Mouse (Mus musculus): Measurements from ENCODE around the gene 0610040J01Rik. TPM values are rescaled to one million over a fixed set of nuclear protein-coding genes. Genes with fewer than 3 reads are reported as not detected.

The 0610040J01Rik gene
- polyA plus RNA-seq, 1 experiment from 2014 or later = 5.7 TPM

DNA sequence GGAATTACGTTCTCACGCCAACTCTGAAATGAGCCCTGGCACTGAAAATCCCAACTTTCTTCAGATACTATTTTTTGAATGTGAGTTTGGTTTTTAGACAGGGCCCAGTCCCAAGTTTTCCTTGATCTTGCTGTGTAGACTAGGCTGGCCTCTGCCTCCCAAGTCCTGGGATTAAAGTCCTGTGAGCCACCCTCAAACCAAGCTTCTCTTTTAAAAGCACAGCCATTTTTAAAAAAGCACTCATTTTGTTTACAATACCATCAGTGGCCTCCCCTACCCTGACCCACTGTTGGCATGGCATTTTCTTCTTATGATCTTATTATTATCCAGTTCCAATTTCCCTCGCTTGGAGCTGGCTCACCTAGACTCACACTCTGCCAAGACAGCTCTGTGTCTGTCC is 22.3 kb downstream of the 0610040J01Rik start:
- Histone ChIP-seq H3K4me3 (no peak overlapping the region), H3K27me3 (no peaks in the 10 kb centered on the region), H3K36me3 (no peaks in the 10 kb centered on the region), H3K9ac (no peak overlapping the region), H3K27ac (no peak overlapping the region), H3K4me1 (no peaks in the 10 kb centered on the region), H3K4me2 (replicated peaks) (no peak overlapping the region), H3K9me3 (no peaks in the 10 kb centered on the region)
- no peak for ATAC-seq (ENCODE audit: insufficient number of reproducible peaks, insufficient read depth, low FRiP score, low TSS enrichment)
- WGBS = 85% methylated on average over 3 of the region's 3 CpGs

DNA sequence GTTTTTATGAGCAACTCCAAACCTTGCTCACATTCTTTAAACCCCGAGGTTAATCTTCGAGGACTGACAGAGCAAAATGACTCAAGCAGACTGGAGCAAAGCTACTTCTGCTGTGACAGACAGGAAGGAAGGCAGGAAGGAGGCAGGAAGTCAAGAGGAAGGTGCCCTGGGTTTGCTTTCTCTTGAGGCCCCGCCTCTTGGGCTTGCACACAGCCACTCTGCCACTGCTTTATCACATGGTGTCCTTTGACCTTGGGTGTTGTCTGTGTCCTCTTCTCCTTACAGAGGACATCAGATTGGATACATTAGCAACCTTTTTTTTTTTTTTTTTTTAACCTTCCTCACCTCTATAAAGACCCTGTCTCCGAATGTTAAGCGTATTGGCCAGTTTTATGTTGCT is 25.0 kb downstream of the 0610040J01Rik start:
- Histone ChIP-seq H3K4me3 (no peak overlapping the region), H3K9me3 (no peaks in the 10 kb centered on the region), H3K36me3 (no peaks in the 10 kb centered on the region), H3K4me1 (no peaks in the 10 kb centered on the region), H3K27ac (no peak overlapping the region), H3K9ac (no peak overlapping the region), H3K4me2 (replicated peaks) (no peak overlapping the region), H3K27me3 (no peaks in the 10 kb centered on the region)
- WGBS = 82% methylated on average over 5 of the region's 5 CpGs
- no peak for ATAC-seq (ENCODE audit: insufficient number of reproducible peaks, insufficient read depth, low FRiP score, low TSS enrichment)

DNA sequence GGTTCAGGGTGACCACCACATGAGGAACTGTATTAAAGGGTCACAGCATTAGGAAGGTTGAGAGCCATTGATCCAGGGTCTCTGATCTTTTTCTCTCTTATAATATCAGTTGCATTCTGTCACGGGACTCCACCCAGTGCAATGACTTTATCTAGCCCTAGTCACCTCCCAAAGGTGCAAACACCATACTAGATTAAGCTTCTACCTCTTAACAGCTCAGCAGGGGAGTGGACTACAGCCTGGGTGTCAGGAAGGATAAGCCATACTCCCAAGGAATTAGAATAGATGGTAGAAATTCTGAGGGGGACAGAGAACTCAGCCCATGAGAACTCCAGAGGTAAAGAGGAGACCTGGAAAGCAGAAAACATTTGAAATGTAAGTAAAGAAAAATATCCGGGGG is 25.7 kb downstream of the 0610040J01Rik start:
- Histone ChIP-seq H3K9ac (no peak overlapping the region), H3K27me3 (no peaks in the 10 kb centered on the region), H3K4me1 (no peaks in the 10 kb centered on the region), H3K27ac (no peak overlapping the region), H3K4me3 (no peak overlapping the region), H3K36me3 (no peaks in the 10 kb centered on the region), H3K9me3 (no peaks in the 10 kb centered on the region), H3K4me2 (replicated peaks) (no peak overlapping the region)
- 88% methylated on average over 2 of the region's 2 CpGs for WGBS
- no peak for ATAC-seq (ENCODE audit: insufficient number of reproducible peaks, insufficient read depth, low FRiP score, low TSS enrichment)

DNA sequence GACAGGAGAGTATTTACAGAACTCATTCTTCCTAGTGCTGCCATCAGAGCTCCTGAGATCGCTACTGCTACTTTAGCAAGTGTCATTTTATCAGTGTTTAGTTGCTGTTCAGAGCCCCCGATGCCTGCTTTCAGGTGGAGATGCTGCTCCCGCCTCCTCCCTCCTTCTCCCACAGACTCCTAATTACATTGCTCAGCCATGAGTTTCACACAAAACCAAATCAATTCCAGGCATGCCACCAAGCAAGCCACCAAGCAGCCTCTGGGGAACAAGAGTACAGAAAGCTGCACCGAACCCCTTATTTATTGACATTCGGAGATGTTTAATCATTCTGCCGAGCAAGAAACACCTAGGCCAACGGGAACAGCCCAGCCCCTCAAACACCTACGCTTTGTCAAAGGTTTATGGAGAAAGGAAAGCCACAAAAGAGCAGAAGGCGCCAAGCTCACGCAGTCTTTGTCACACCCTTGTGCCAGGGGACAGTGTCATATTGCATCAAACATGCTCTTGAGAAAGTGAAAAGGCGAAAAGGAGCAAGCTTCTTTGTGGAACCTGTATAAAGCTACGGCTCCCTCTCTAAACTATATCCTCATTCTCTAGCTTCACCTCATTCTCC is 27.7 kb downstream of the 0610040J01Rik start:
- H3K4me1 ChIP-seq = no peaks in the 10 kb centered on the region

GRCm38 (mm10) chr5:63847080-63847479 is 34.9 kb downstream of the 0610040J01Rik start:
- 0 out of 2 replicates have a peak, but pooled peaks cover 5% of the 10 kb centered on the region for H3K9me3 ChIP-seq
- H3K27ac ChIP-seq = no peak overlapping the region
- H3K4me1 ChIP-seq = no peaks in the 10 kb centered on the region
- no peak for ATAC-seq (ENCODE audit: insufficient number of reproducible peaks, insufficient read depth, low FRiP score, low TSS enrichment)
- no peak overlapping the region for H3K4me3 ChIP-seq
- no peaks in the 10 kb centered on the region for H3K36me3 ChIP-seq
- H3K4me2 ChIP-seq (replicated peaks) = no peak overlapping the region
- WGBS = 93% methylated on average over 8 of the region's 8 CpGs
- no peak overlapping the region for H3K9ac ChIP-seq
- H3K27me3 ChIP-seq = no peaks in the 10 kb centered on the region

More for the DNA sequence above, 27.7 kb downstream of the 0610040J01Rik start:
- Histone ChIP-seq H3K4me2 (replicated peaks) (no peak overlapping the region), H3K9ac (no peak overlapping the region), H3K27ac (no peak overlapping the region), H3K36me3 (no peaks in the 10 kb centered on the region), H3K9me3 (no peaks in the 10 kb centered on the region), H3K27me3 (no peaks in the 10 kb centered on the region), H3K4me3 (no peak overlapping the region)
- WGBS = 69% methylated on average over 12 of the region's 12 CpGs
- ATAC-seq (ENCODE audit: insufficient number of reproducible peaks, insufficient read depth, low FRiP score, low TSS enrichment) = no peak

- H3K4me3 ChIP-seq = no peak overlapping the region
- H3K4me2 ChIP-seq (replicated peaks) = no peak overlapping the region
- no peak overlapping the region for H3K9ac ChIP-seq
- no peak for ATAC-seq (ENCODE audit: insufficient number of reproducible peaks, insufficient read depth, low FRiP score, low TSS enrichment)
- H3K27ac ChIP-seq = no peak overlapping the region
- no peaks in the 10 kb centered on the region for H3K4me1 ChIP-seq
- 0 out of 2 replicates have a peak, but pooled peaks cover 5% of the 10 kb centered on the region for H3K9me3 ChIP-seq
- H3K36me3 ChIP-seq = no peaks in the 10 kb centered on the region
- no peaks in the 10 kb centered on the region for H3K27me3 ChIP-seq
- 89% methylated on average over 13 of the region's 13 CpGs for WGBS
Observed at GRCm38 (mm10) chr5:63847541-63848226, 35.5 kb downstream of the 0610040J01Rik start.

DNA sequence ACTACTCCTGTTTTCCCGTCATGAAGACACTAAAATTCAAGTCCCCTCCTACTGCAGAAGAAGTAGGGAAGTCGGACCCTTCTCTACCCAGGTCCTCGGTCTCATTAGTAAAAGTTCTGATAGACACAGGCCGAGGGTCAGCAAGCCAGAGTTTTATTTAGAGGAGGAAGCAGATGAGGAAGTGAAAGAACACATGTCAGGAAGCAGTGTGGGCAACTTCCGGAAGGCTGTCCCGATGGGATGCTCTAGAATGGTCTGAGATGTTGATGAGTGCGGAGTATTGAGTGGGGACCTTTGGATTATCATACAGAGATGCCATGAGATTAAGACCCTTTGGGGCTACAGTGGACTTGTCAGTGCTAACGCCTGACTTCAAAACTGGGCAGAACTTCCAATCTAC is 46.7 kb downstream of the 0610040J01Rik start:
- no peaks in the 10 kb centered on the region for H3K4me1 ChIP-seq
- H3K27me3 ChIP-seq = no peaks in the 10 kb centered on the region
- no peak overlapping the region for H3K4me2 ChIP-seq (replicated peaks)
- no peak for ATAC-seq (ENCODE audit: insufficient number of reproducible peaks, insufficient read depth, low FRiP score, low TSS enrichment)
- no peak overlapping the region for H3K27ac ChIP-seq
- H3K4me3 ChIP-seq = no peak overlapping the region
- WGBS = 89% methylated on average over 8 of the region's 8 CpGs
- H3K36me3 ChIP-seq = no peaks in the 10 kb centered on the region
- no peaks in the 10 kb centered on the region for H3K9me3 ChIP-seq
- H3K9ac ChIP-seq = no peak overlapping the region

DNA sequence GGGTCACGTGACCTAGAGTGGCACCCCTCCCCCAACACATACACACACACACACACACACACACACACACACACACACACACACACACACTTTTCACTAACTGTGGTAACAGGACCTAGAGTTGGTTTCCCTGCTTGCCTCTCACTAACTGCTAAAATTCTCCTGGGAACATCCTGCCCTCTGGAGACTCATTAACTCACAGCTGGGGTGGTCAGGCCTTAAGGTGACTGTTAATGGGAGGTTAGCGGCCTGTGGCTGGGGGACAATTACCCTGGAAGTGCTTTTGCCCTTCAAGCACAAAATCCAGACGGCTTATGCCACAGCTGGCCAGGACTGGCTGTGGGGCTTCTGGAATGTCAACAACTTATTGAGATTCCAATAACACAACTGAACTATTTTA is 55.3 kb downstream of the 0610040J01Rik start:
- H3K27me3 ChIP-seq = no peaks in the 10 kb centered on the region
- H3K4me1 ChIP-seq = peaks cover 14% of the 10 kb centered on the region; the same call in 1 of the 2 replicates
- H3K4me3 ChIP-seq = no peak overlapping the region
- H3K9me3 ChIP-seq = no peaks in the 10 kb centered on the region
- no peak for ATAC-seq (ENCODE audit: insufficient number of reproducible peaks, insufficient read depth, low FRiP score, low TSS enrichment)
- 26% methylated on average over 3 of the region's 3 CpGs for WGBS
- no peak overlapping the region for H3K9ac ChIP-seq
- no peak overlapping the region for H3K27ac ChIP-seq
- H3K4me2 ChIP-seq (replicated peaks) = no peak overlapping the region
- no peaks in the 10 kb centered on the region for H3K36me3 ChIP-seq

- ATAC-seq (ENCODE audit: insufficient number of reproducible peaks, insufficient read depth, low FRiP score, low TSS enrichment) = no peak
- Histone ChIP-seq H3K27ac (no peak overlapping the region), H3K4me3 (no peak overlapping the region), H3K4me2 (replicated peaks) (no peak overlapping the region), H3K36me3 (no peaks in the 10 kb centered on the region), H3K9me3 (no peaks in the 10 kb centered on the region), H3K9ac (no peak overlapping the region), H3K27me3 (no peaks in the 10 kb centered on the region), H3K4me1 (peaks cover 6% of the 10 kb centered on the region; the same call in 1 of the 2 replicates)
- WGBS = 43% methylated on average over 17 of the region's 17 CpGs
Observed at GRCm38 (mm10) chr5:63872176-63872932, 60.2 kb downstream of the 0610040J01Rik start.

- Histone ChIP-seq H3K9ac (no peak overlapping the region), H3K27ac (no peak overlapping the region), H3K36me3 (no peaks in the 10 kb centered on the region), H3K27me3 (no peaks in the 10 kb centered on the region), H3K4me2 (replicated peaks) (no peak overlapping the region), H3K4me3 (no peak overlapping the region), H3K9me3 (no peaks in the 10 kb centered on the region), H3K4me1 (no peaks in the 10 kb centered on the region)
- ATAC-seq (ENCODE audit: insufficient number of reproducible peaks, insufficient read depth, low FRiP score, low TSS enrichment) = 0 out of 2 replicates have a peak, but pooled peaks have one; percentile 22
- WGBS = 53% methylated on average over 16 of the region's 16 CpGs
Observed at GRCm38 (mm10) chr5:63874880-63875279, 62.7 kb downstream of the 0610040J01Rik start.

- no peak for ATAC-seq (ENCODE audit: insufficient number of reproducible peaks, insufficient read depth, low FRiP score, low TSS enrichment)
- no peaks in the 10 kb centered on the region for H3K9me3 ChIP-seq
- no peaks in the 10 kb centered on the region for H3K27me3 ChIP-seq
- H3K4me2 ChIP-seq (replicated peaks) = no peak overlapping the region
- H3K36me3 ChIP-seq = no peaks in the 10 kb centered on the region
- 78% methylated on average over 4 of the region's 4 CpGs for WGBS
- no peak overlapping the region for H3K27ac ChIP-seq
- H3K4me3 ChIP-seq = no peak overlapping the region
- no peaks in the 10 kb centered on the region for H3K4me1 ChIP-seq
- no peak overlapping the region for H3K9ac ChIP-seq
Observed at GRCm38 (mm10) chr5:63876081-63876480, 63.9 kb downstream of the 0610040J01Rik start.

- H3K27ac ChIP-seq = no peak overlapping the region
- no peaks in the 10 kb centered on the region for H3K27me3 ChIP-seq
- no peak overlapping the region for H3K4me2 ChIP-seq (replicated peaks)
- no peak overlapping the region for H3K4me3 ChIP-seq
- H3K9me3 ChIP-seq = no peaks in the 10 kb centered on the region
- H3K9ac ChIP-seq = no peak overlapping the region
- 61% methylated on average over 10 of the region's 10 CpGs for WGBS
- no peaks in the 10 kb centered on the region for H3K36me3 ChIP-seq
- no peaks in the 10 kb centered on the region for H3K4me1 ChIP-seq
- no peak for ATAC-seq (ENCODE audit: insufficient number of reproducible peaks, insufficient read depth, low FRiP score, low TSS enrichment)
Observed at GRCm38 (mm10) chr5:63879026-63879425, 66.9 kb downstream of the 0610040J01Rik start.

All from embryonic facial prominence, embryonic 12.5 days (tissue).